ENCODE assay signal across 8 mouse cellular contexts in the genomic region with DNA sequence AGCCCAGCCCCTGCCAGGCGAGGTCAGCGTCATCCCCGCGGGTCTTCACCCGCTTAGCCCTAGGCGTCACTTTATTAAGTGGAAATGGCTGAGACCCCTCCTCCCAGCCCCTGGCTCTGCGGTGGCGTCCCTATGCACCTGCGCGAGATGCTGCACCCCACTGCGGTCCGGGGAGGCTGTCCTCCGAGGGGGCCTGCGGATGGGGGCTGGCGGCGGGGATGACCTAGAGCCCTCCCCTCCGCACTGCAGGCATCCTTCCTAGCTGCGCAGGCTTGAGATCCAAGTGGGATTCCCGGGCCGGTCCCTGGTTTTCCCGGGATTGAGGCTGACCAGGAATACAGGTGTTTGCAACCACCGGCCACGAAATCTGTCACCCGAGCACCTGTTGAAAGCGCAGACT. TPM values are rescaled to one million over a fixed set of nuclear protein-coding genes. Genes with fewer than 3 reads are reported as not detected.
DNase-seq lines count a peak whose midpoint lies in the region; ATAC-seq and TF ChIP-seq lines count a peak whose summit lies in the region.

No protein-coding gene starts in this region.

- peak overlapping the region; percentile 98 for H3K4me2 ChIP-seq in heart, postnatal 0 days (ENCODE audit: low read depth, low read length)
- peak overlapping the region; percentile 98 for H3K4me2 ChIP-seq in liver, postnatal 0 days (ENCODE audit: low read depth, low read length)

- H3K4me1 ChIP-seq in heart, postnatal 0 days (ENCODE audit: control insufficient read depth, insufficient read depth) = peaks cover 7% of the 10 kb centered on the region; the same call in 1 of the 2 replicates
- peaks cover 20% of the 10 kb centered on the region for H3K4me1 ChIP-seq in hindbrain, embryonic 10.5 days (replicated peaks)
- peaks cover 19% of the 10 kb centered on the region for H3K4me1 ChIP-seq in liver, postnatal 0 days (ENCODE audit: insufficient read depth)

- no peaks in the 10 kb centered on the region for H3K9me3 ChIP-seq in heart, postnatal 0 days (replicated peaks; ENCODE audit: control insufficient read depth, low read length)
- no peaks in the 10 kb centered on the region for H3K9me3 ChIP-seq in hindbrain, embryonic 10.5 days
- H3K9me3 ChIP-seq in liver, postnatal 0 days (ENCODE audit: low read length) = no peaks in the 10 kb centered on the region

- peaks cover 4% of the 10 kb centered on the region for H3K36me3 ChIP-seq in heart, postnatal 0 days (replicated peaks; ENCODE audit: control insufficient read depth, insufficient read depth, low read length)
- peaks cover 25% of the 10 kb centered on the region for H3K36me3 ChIP-seq in hindbrain, embryonic 10.5 days
- no peaks in the 10 kb centered on the region; the same call in 1 of the 2 replicates for H3K36me3 ChIP-seq in liver, postnatal 0 days (replicated peaks; ENCODE audit: insufficient read depth, low read length)

- H3K4me3 ChIP-seq in heart, postnatal 0 days (ENCODE audit: low read depth, low read length) = peak overlapping the region; percentile 70
- peak overlapping the region; percentile 81 for H3K4me3 ChIP-seq in hindbrain, embryonic 10.5 days
- H3K4me3 ChIP-seq in liver, postnatal 0 days (ENCODE audit: low read depth, low read length) = peak overlapping the region; percentile 64

- TF ChIP-seq EP300 in heart, postnatal 0 days (IDR thresholded peaks at IDR 0.05; ENCODE audit: low read depth) = no peak
- no peak for TF ChIP-seq EP300 in liver, postnatal 0 days (IDR thresholded peaks at IDR 0.05; ENCODE audit: low read depth)

- H3K27me3 ChIP-seq in heart, postnatal 0 days (ENCODE audit: control insufficient read depth, insufficient read depth, low read length) = no peaks in the 10 kb centered on the region
- H3K27me3 ChIP-seq in hindbrain, embryonic 10.5 days (ENCODE audit: insufficient read depth, poor library complexity, severe bottlenecking) = no peaks in the 10 kb centered on the region
- no peaks in the 10 kb centered on the region for H3K27me3 ChIP-seq in liver, postnatal 0 days (ENCODE audit: insufficient read depth, low read length)

- no peak for TF ChIP-seq CTCF in heart, postnatal 0 days (IDR thresholded peaks at IDR 0.05; ENCODE audit: low read depth)
- TF ChIP-seq CTCF in liver, postnatal 0 days (IDR thresholded peaks at IDR 0.05; ENCODE audit: low read depth) = no peak

- intact Hi-C loops in heart, postnatal 14 days (cut with DNase I) = no loop called here

- WGBS in heart, postnatal 0 days = 1% methylated on average over 23 of the region's 25 CpGs
- WGBS in hindbrain, embryonic 10.5 days = 1% methylated on average over 25 of the region's 25 CpGs
- WGBS in liver, postnatal 0 days (ENCODE audit: insufficient replicate concordance) = under 1% methylated on average over 25 of the region's 25 CpGs

- H3K27ac ChIP-seq in heart, postnatal 0 days (ENCODE audit: low read depth) = no peak overlapping the region
- H3K27ac ChIP-seq in hindbrain, embryonic 10.5 days = peak overlapping the region; percentile 88
- no peak overlapping the region for H3K27ac ChIP-seq in liver, postnatal 0 days (ENCODE audit: low read depth)

- no peak for DNase-seq in heart, postnatal 0 days (ENCODE audit: low spot score)
- no peak for DNase-seq in heart, postnatal 14 days
- DNase-seq in adrenal gland, postnatal 25 days = peak; percentile 61
- no peak for DNase-seq in hindbrain, embryonic 10.5 days (ENCODE audit: low spot score)
- peak; percentile 50 for DNase-seq in liver, postnatal 0 days
- DNase-seq in natural killer cell, adult 2 months (ENCODE audit: low spot score in 2 of 2) = no peak
- no peak for DNase-seq in lung, postnatal 36 days

- peak; percentile 21 for ATAC-seq in heart, postnatal 0 days (ENCODE audit: insufficient read depth, low read depth)
- peak; percentile 25 for ATAC-seq in CD4-positive, CD25-positive, alpha-beta regulatory T cell, adult 4 months
- peak; percentile 25 for ATAC-seq in liver, postnatal 0 days

- H3K9ac ChIP-seq in heart, postnatal 0 days (replicated peaks; ENCODE audit: low read depth, low read length) = peak overlapping the region; percentile 53
- peak overlapping the region; percentile 69 for H3K9ac ChIP-seq in liver, postnatal 0 days (replicated peaks)

RNA-seq across cellular contexts. Expression of a gene that starts 0.4 kb away (rescaled TPM):
- not detected in 2 replicates for total RNA-seq in heart, postnatal 0 days (2014; rRNA removed; ENCODE audit: low replicate concordance)
- 2.2 and 2.5 TPM in 2 replicates for polyA plus RNA-seq in heart, postnatal 0 days (2015; fragmentation: Nextera tagmentation; extraction: Ambion mirVana)
- under 1 TPM; 0.76 to 0.83 TPM for total RNA-seq in heart, postnatal 14 days (2021)
- 1 to 10 TPM; 4.6 to 5.5 TPM for polyA plus RNA-seq in CD4-positive, CD25-positive, alpha-beta regulatory T cell, adult 4 months (2017; shearing (Covaris generic))
- total RNA-seq in adrenal gland, postnatal 25 days (2021) = 5.6 and 11.0 TPM in 2 replicates
- polyA plus RNA-seq in hindbrain, embryonic 10.5 days (2016; fragmentation: Nextera tagmentation; extraction: Ambion mirVana) = 4.6 and 5.7 TPM in 2 replicates
- polyA plus RNA-seq in liver, postnatal 0 days (2015; fragmentation: Nextera tagmentation; extraction: Ambion mirVana) = 1.2 and 1.4 TPM in 2 replicates

RNA-seq across cellular contexts. Expression of a gene that starts 0.6 kb away (rescaled TPM):
- 6.8 and 17.2 TPM in 2 replicates for total RNA-seq in heart, postnatal 0 days (2014; rRNA removed; ENCODE audit: low replicate concordance)
- 11.9 and 12.1 TPM in 2 replicates for polyA plus RNA-seq in heart, postnatal 0 days (2015; fragmentation: Nextera tagmentation; extraction: Ambion mirVana)
- 1 to 10 TPM; 5.8 to 8.9 TPM for total RNA-seq in heart, postnatal 14 days (2021)
- 10 to 100 TPM; 17.0 to 24.9 TPM for polyA plus RNA-seq in CD4-positive, CD25-positive, alpha-beta regulatory T cell, adult 4 months (2017; shearing (Covaris generic))
- total RNA-seq in adrenal gland, postnatal 25 days (2021) = 36.6 and 40.3 TPM in 2 replicates
- polyA plus RNA-seq in hindbrain, embryonic 10.5 days (2016; fragmentation: Nextera tagmentation; extraction: Ambion mirVana) = 38.9 and 39.1 TPM in 2 replicates
- 26.5 and 28.2 TPM in 2 replicates for polyA plus RNA-seq in liver, postnatal 0 days (2015; fragmentation: Nextera tagmentation; extraction: Ambion mirVana)

Comparison
In these comparisons a context has a peak if more than half of its experiments do, and no peak if none do; other contexts are left out.
1. DNase-seq: peak in adrenal gland, postnatal 25 days (single experiment) and liver, postnatal 0 days (single experiment); none in heart, postnatal 0 days (single experiment), heart, postnatal 14 days (0 of 2), hindbrain, embryonic 10.5 days (single experiment), natural killer cell, adult 2 months (0 of 2) and lung, postnatal 36 days (single experiment).
2. Peak in every context shown above with its lines, with median percentiles within 50 percentile points of each other: ATAC-seq and H3K4me3 ChIP-seq.